Mouse (Mus musculus) monocyte, adult 5-6 weeks (primary cell): Measurements from ENCODE around the gene Derl2. TPM values are rescaled to one million over a fixed set of nuclear protein-coding genes. Genes with fewer than 3 reads are reported as not detected.

Experiments used
- total RNA-seq: library from RNA; stranded (forward); fragments of 200-1000, 200-491, 200-594 nt; gene quantifications from 3 replicates; pipeline ENCODE4 v1.2.3, GENCODE M21; 2017

Derl2 gene
- total RNA-seq, 1 experiment from 2014 or later: 33.0 TPM

Other genes starting within 250 kb of the Derl2 start
- gene Scimp, start 207.3 kb downstream of the Derl2 start, total RNA-seq: 13.5 to 64.4 TPM (median 25.6 TPM) in 3 replicates
- gene Rabep1, start 175.1 kb downstream of the Derl2 start, total RNA-seq: 69.4 to 95.6 TPM (median 71.4 TPM) in 3 replicates
- gene Nup88, start 49.9 kb downstream of the Derl2 start, total RNA-seq: 106 to 142 TPM (median 106 TPM) in 3 replicates
- gene Rpain, start 49.6 kb downstream of the Derl2 start, total RNA-seq: 29.9 to 45.3 TPM (median 38.3 TPM) in 3 replicates
- gene C1qbp, start 36.8 kb downstream of the Derl2 start, total RNA-seq: 7.7 to 23.8 TPM (median 11.4 TPM) in 3 replicates
- 11.4 to 25.4 TPM (median 19.8 TPM) in 3 replicates for gene Dhx33, start 15.4 kb downstream of the Derl2 start, total RNA-seq
- gene Mis12, start 230 bp downstream of the Derl2 start, total RNA-seq: 11.7 to 25.6 TPM (median 16.2 TPM) in 3 replicates
- 1.1 TPM in 1 of 3 replicates, not detected in the others for gene 6330403K07Rik, start 13.7 kb upstream of the Derl2 start, total RNA-seq
- 10.7 to 12.0 TPM (median 11.0 TPM) in 3 replicates for gene Nlrp1a, start 124.9 kb upstream of the Derl2 start, total RNA-seq
- 8.9 to 15.2 TPM (median 10.2 TPM) in 3 replicates for gene Nlrp1b, start 210.9 kb upstream of the Derl2 start, total RNA-seq